Mouse (Mus musculus): Measurements from ENCODE around the gene Tmem136.

The Tmem136 gene

DNA sequence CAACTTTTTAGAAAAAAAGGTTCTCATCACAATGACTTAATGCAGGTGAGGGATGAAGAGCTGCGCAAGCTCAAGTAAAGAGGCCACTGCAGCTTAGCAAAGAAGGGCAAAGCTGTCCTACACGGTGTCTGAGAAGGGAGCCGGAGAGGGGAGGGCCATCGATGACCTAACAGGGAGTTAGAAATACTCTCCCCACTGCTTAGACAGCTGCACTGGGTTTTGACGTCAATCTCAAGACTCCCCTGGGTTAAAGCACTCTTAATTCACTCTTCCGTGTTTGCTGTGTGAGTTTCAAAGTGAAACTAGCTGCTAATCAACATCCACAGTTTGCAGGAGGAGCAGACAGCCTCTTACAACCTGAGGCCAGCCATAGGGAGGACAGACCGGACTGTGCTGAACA, 40.2 kb downstream of the Tmem136 start:
- no peak for DNase-seq (ENCODE audit: low spot score in 2 of 2)

DNA sequence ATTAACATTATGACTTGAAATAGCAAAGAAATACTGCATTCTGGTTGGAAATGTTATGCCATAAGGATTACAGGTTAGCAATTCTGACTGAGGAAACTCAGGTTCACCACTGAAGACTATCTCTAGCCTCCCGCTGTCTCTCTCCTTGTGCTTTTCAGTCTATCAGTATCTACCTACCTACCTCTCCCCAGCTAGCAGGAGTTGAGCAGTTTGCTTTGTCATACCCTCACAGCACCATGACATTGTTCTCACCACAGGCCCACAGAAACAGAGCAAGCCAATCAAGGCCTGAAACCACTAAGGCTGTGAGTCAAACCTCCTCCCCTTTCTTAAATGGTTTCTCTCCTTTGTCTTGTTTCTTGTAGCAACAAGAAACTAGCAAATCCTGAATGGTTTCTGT, 41.8 kb downstream of the Tmem136 start:
- no peak for DNase-seq (ENCODE audit: low spot score in 2 of 2)

DNA sequence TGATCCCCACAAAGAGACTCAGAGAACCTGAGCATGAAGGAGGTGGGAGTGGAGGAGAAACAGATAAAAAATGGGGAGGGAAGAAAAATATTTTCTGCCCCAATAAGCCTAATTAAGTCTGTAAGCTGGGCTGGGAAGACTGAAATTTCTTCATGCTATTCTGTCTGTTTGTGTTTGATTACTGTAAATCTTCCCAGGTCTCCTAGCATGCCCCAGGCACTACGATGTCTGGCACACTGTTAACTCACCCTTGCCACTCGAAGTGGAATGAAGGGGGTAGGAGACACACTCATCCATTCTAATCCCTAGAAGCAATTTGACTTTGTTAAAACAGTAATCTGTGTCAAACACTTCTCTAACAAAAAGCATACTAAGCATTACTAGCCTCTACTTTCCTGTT, 44.6 kb downstream of the Tmem136 start:
- no peak for DNase-seq (ENCODE audit: low spot score in 2 of 2)

DNA sequence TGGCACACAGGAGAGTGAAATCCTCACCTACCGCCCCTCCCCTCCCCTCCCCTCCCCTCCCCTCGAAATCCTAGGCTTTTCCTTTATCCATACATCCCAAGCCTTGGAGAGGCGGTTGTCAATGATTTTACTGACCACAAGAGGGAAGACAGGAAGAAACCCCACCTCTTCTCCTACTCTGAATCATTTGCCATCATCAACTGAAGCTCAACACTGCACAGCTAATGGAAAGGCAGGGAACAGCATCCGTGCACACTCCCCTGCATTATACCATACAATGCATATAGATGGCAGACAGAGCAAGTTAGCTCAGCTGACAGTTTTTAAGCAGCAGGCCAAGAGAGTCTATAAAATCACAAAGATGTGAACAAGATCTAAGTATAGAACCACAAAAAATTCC, 45.2 kb downstream of the Tmem136 start:
- no peak for DNase-seq (ENCODE audit: low spot score in 2 of 2)

DNA sequence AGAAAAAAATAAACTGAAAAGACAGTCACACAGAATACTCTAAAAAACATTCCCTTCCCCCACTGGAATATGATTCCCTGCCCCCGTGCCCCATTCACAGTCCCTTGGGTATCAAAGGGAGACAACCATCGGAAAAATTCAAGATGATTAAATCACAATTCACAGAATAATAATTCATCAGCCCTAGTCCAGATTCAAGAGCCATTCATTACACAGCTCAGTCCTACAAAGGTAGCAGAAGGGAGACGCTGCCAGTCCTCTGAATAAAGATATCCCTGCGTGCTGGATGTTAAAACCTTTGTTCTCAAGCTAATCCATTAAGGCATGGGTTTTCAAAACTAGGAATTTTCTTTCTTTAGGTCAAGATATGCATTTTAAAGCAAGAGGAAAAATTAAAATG, 45.8 kb downstream of the Tmem136 start:
- DNase-seq (ENCODE audit: low spot score in 2 of 2), result no peak

DNA sequence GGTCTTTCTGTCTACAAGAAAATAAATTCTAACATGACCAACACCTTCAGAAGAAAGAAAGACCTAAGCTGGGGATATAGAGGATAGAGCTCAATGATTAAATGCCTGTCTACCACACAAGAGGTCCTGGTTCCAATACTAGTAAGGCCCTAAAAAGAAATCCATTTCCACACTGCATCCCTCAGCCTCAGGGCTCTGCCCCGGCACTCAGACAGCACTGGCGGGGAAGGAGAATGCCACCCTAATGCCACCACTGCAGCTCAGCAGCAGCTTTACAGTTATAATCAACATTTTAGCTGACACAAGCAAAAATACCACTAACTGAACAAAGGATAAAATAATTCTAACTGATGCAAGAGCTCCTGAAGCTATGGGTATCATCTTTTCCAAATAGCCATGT, 46.2 kb downstream of the Tmem136 start:
- no peak for DNase-seq (ENCODE audit: low spot score in 2 of 2)

DNA sequence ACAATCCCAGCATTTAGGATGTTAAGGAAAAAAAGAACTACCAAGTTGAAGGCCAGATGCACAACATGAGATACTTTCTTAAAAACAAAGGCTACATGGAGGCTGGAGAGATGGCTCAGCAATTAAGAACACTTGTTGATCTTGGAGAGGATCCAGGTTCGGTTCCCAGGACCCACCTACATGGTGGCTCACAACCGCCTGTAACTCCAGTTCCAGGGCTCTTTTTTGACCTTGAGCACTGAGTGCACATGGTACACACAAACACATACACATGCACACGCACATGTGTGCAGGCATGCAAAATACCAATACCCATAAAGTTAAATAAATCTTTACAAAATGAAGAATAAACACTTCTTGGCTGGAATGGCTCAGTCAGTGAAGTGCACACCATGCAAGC, 48.5 kb downstream of the Tmem136 start:
- DNase-seq (ENCODE audit: low spot score in 2 of 2), result no peak

DNA sequence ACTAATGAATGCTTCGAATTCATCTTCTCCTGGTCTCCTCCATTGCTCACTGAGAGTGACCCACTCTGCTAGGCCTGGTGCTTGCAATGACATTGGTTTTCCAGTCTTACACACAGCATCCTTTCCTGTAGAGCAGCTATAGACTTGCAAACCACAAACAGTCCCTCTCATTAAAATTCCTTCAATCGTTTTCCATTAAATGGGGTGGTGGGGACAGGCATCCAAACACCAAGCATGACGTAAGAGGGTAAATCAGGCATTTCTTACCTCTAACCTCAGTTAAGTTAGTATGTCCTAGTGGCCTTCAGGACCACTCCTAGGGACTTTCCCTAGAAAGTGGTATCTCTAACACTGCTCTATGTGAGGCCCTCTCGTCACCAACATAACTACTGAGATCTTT, 51.1 kb downstream of the Tmem136 start:
- no peak for DNase-seq (ENCODE audit: low spot score in 2 of 2)

DNA sequence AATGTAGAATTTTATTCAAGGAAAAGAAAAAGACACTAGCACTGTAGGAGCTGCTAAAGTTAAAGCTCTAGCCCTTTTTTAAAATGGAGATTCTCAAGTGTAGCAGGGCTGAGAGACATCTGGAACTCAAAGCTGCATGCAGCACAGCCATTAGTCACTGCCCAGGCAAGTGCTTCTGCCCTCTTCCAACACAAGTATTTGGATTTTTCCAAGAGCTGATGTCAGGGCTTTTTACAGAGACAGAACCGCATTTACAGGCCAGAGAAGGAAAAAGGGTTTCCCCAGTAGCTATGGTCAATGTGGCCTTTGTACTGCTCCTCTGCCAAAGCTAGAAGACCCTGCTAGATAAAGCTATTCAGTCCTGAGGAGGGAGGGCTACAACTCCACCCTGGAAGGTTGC, 54.8 kb downstream of the Tmem136 start:
- DNase-seq (ENCODE audit: low spot score in 2 of 2), result peak in 1 of 2 experiments; percentile 25
